Mouse (Mus musculus): Measurements from ENCODE around the gene Hmg20a.

GRCm38 (mm10) chr9:56463046-56463445 lies 44.6 kb downstream of the Hmg20a start:
- TF ChIP-seq POLR2A (IDR thresholded peaks at IDR 0.05; ENCODE audit: extremely low read depth, insufficient read depth, low read length): no peak
- no peak for TF ChIP-seq CTCF (IDR thresholded peaks at IDR 0.05; ENCODE audit: extremely low read depth, insufficient read depth, low read length)
